Mouse (Mus musculus) testis, adult 2 months (tissue): Measurements from ENCODE around the gene Gm20388. TPM values are rescaled to one million over a fixed set of nuclear protein-coding genes. Genes with fewer than 3 reads are reported as not detected.

Experiments used
- H3K27ac ChIP-seq: fragments of 200-500 bp; 2 replicates; pipeline ENCODE4 v1.5.1; 2012; ENCODE audit warnings: low read depth, low read length; ENCODE audit not compliant: control insufficient read depth, insufficient read depth
- H3K27me3 ChIP-seq: fragments of 200-500 bp; 2 replicates; pipeline ENCODE4 v1.6.1; 2012; ENCODE audit warnings: mild to moderate bottlenecking, low read length, moderate library complexity; ENCODE audit not compliant: control insufficient read depth, insufficient read depth
- H3K36me3 ChIP-seq: fragments of 200-500 bp; 2 replicates; pipeline ENCODE4 v1.6.1; 2012; ENCODE audit warnings: mild to moderate bottlenecking, low read length; ENCODE audit not compliant: control insufficient read depth, insufficient read depth
- H3K4me1 ChIP-seq: fragments of 200-500 bp; 2 replicates; pipeline ENCODE4 v1.6.1; 2012; ENCODE audit warnings: low read length; ENCODE audit not compliant: control insufficient read depth, insufficient read depth
- H3K4me3 ChIP-seq: fragments of 200-500 bp; 2 replicates; pipeline ENCODE4 v1.5.1; 2012; ENCODE audit warnings: low read depth, mild to moderate bottlenecking, low read length, moderate library complexity, mixed read lengths; ENCODE audit not compliant: control insufficient read depth
- CTCF ChIP-seq: fragments of 200-500 bp; IDR thresholded peaks from 2 replicates; pipeline ENCODE4 v1.5.1; 2012; ENCODE audit warnings: low read depth, mild to moderate bottlenecking, inconsistent platforms, low read length, moderate library complexity; ENCODE audit not compliant: control insufficient read depth, insufficient read depth, insufficient replicate concordance
- POLR2A ChIP-seq: fragments of 200-500 bp; IDR thresholded peaks from 2 replicates; pipeline ENCODE4 v1.6.1; 2012; ENCODE audit warnings: low read depth, mild to moderate bottlenecking, inconsistent platforms, low read length, moderate library complexity; ENCODE audit not compliant: control insufficient read depth
- polyA plus RNA-seq: library from polyadenylated mRNA; depleted of rRNA; stranded (reverse); fragments of >200 nt; gene quantifications from 2 replicates; pipeline ENCODE4 v1.2.3, GENCODE M21; 2012

Gm20388 gene
- polyA plus RNA-seq, 1 experiment, result 5.6 TPM

DNA sequence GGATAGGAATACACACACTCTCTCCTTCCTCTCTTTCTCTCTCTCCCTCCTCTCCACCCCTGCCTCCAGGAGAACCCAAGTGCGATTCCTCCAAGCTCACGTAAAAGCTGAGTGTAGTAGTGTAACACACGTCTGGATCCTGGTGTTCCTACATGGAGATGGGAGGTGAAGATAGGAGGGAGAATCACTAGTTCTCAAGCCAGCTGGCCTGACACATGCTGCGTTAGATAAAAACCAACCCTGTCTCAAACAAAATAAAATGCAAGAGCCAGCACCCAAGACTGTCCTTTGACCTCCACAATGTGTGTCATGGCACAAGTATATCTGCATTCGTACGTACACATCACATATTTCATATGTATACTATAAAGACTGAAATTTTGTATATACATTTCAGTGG is 3910.1 kb downstream of the Gm20388 start:
- Histone ChIP-seq H3K36me3 (no peaks in the 10 kb centered on the region), H3K4me1 (no peaks in the 10 kb centered on the region; the same call in 1 of the 2 replicates), H3K4me3 (no peak overlapping the region), H3K27ac (no peak overlapping the region), H3K27me3 (no peaks in the 10 kb centered on the region)
- TF ChIP-seq POLR2A (no peak), CTCF (no peak)

GRCm38 (mm10) chr8:123823111-123823510 is 3912.5 kb downstream of the Gm20388 start:
- no peak overlapping the region for H3K4me3 ChIP-seq
- no peaks in the 10 kb centered on the region; the same call in 1 of the 2 replicates for H3K4me1 ChIP-seq
- H3K27ac ChIP-seq, result no peak overlapping the region
- peak; percentile 46; the same call in 1 of the 2 replicates for TF ChIP-seq CTCF
- TF ChIP-seq POLR2A, result no peak
- H3K27me3 ChIP-seq, result no peaks in the 10 kb centered on the region
- H3K36me3 ChIP-seq, result no peaks in the 10 kb centered on the region

DNA sequence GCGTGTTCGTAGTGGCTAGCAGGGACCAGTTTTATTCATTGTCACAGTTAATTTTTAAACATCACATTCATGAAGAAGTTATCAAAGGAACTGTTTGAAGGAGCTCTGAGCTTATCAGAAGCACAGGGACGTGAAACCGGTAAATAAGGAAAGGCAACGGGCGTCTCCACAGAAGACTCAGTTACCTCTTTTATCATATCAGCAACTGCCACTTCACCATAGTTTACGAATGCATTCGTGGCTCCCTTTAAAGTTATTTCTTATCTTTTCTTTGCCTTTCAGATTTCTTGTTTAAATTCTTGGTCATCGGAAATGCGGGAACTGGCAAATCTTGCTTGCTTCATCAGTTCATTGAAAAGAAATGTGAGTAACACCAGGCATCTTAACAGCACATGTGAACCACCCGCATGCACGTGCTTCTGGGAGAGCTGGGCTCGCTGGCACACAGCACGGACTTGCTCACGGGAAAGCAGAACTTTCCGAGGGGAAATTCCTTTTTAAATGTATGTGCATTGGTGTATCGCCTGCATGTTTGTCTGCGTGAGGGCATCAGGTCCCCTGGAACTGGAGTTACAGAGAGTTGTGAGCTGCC is 3913.0 kb downstream of the Gm20388 start:
- Histone ChIP-seq H3K27ac (no peak overlapping the region), H3K4me3 (no peak overlapping the region), H3K27me3 (no peaks in the 10 kb centered on the region), H3K36me3 (no peaks in the 10 kb centered on the region), H3K4me1 (no peaks in the 10 kb centered on the region; the same call in 1 of the 2 replicates)
- no peak for TF ChIP-seq CTCF

- peak; percentile 47; the same call in 1 of the 2 replicates for TF ChIP-seq CTCF
- TF ChIP-seq POLR2A, result no peak
- H3K36me3 ChIP-seq, result no peaks in the 10 kb centered on the region
- H3K4me3 ChIP-seq, result no peak overlapping the region
These were observed 3915.4 kb downstream of the Gm20388 start for GRCm38 (mm10) chr8:123826001-123826400.

GRCm38 (mm10) chr8:123826758-123827157 is 3916.1 kb downstream of the Gm20388 start:
- no peaks in the 10 kb centered on the region for H3K27me3 ChIP-seq
- H3K36me3 ChIP-seq, result no peaks in the 10 kb centered on the region
- H3K4me3 ChIP-seq, result no peak overlapping the region
- H3K4me1 ChIP-seq, result no peaks in the 10 kb centered on the region
- H3K27ac ChIP-seq, result no peak overlapping the region
- no peak for TF ChIP-seq POLR2A
- no peak for TF ChIP-seq CTCF

More at GRCm38 (mm10) chr8:123826001-123826400, 3915.4 kb downstream of the Gm20388 start:
- no peaks in the 10 kb centered on the region for H3K4me1 ChIP-seq
- no peak overlapping the region for H3K27ac ChIP-seq
- no peaks in the 10 kb centered on the region for H3K27me3 ChIP-seq

- TF ChIP-seq POLR2A (no peak), CTCF (no peak)
These were observed 3916.9 kb downstream of the Gm20388 start for GRCm38 (mm10) chr8:123827523-123827922.

DNA sequence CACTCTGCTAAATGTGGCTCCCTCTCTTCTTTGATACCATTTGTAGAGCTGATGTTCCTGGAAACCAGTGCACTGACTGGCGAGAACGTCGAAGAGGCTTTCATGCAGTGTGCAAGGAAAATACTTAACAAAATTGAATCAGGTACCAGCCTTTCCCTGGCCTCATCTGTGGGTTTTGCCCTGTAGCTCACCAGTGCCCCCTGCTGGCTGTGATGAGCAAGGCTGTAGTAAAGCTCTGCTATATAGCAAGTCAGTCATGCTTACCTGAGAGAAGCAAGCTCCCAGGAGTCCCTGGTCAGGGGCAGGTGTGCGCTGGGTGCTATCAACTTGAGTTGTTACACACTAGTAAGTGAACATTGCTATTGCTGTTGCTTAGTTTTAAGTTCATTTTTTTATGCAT is 3922.1 kb downstream of the Gm20388 start:
- Histone ChIP-seq H3K27ac (no peak overlapping the region), H3K4me3 (no peak overlapping the region), H3K36me3 (no peaks in the 10 kb centered on the region), H3K4me1 (no peaks in the 10 kb centered on the region), H3K27me3 (no peaks in the 10 kb centered on the region)
- TF ChIP-seq POLR2A (no peak), CTCF (peak; percentile 78; the same call in 1 of the 2 replicates)

More at GRCm38 (mm10) chr8:123827523-123827922, 3916.9 kb downstream of the Gm20388 start:
- Histone ChIP-seq H3K4me3 (no peak overlapping the region), H3K4me1 (no peaks in the 10 kb centered on the region), H3K27me3 (no peaks in the 10 kb centered on the region), H3K36me3 (no peaks in the 10 kb centered on the region), H3K27ac (no peak overlapping the region)
